Mouse (Mus musculus): Measurements from ENCODE around the gene B430306N03Rik. TPM values are rescaled to one million over a fixed set of nuclear protein-coding genes. Genes with fewer than 3 reads are reported as not detected.

Gene B430306N03Rik
- polyA plus RNA-seq, 1 experiment = 32.4 TPM

DNA sequence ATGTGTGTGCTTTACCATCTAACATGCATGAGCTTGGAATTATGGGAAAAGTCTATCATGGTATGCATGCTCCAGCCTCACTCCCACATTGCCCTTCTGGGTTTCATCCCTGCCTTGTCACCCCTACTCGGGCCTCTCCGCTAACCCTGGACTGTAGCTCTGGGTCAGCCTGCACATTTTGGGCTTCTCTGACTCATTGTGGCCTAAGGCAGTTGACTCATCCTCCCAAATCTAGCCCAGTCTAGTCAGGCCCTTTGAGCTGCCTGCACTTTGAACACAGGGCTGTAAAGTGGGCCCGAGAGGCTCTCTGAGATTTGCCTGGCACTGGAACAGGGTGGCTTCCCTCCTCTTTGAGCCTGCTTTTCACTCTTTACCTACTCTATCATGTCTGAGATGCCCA is 39.9 kb downstream of the B430306N03Rik start:
- Histone ChIP-seq H3K27ac (ENCODE audit: control insufficient read depth, insufficient read depth, low read depth, low read length, poor library complexity) (no peak overlapping the region), H3K4me3 (replicated peaks; ENCODE audit: control insufficient read depth, low read depth, low read length) (no peak overlapping the region), H3K4me1 (ENCODE audit: control insufficient read depth, insufficient read depth, low read length) (no peaks in the 10 kb centered on the region)
- WGBS = 86% methylated on average over 3 of the region's 3 CpGs
- TF ChIP-seq CTCF (IDR thresholded peaks at IDR 0.05; ENCODE audit: control insufficient read depth, insufficient read depth, low read length) = no peak
- no peak for TF ChIP-seq POLR2A (IDR thresholded peaks at IDR 0.05; ENCODE audit: borderline replicate concordance, control insufficient read depth, low read depth, low read length)

- no peaks in the 10 kb centered on the region for H3K4me1 ChIP-seq (ENCODE audit: control insufficient read depth, insufficient read depth, low read length)
- H3K4me3 ChIP-seq (replicated peaks; ENCODE audit: control insufficient read depth, low read depth, low read length) = no peak overlapping the region
- no peak for TF ChIP-seq POLR2A (IDR thresholded peaks at IDR 0.05; ENCODE audit: borderline replicate concordance, control insufficient read depth, low read depth, low read length)
- no peak for TF ChIP-seq CTCF (IDR thresholded peaks at IDR 0.05; ENCODE audit: control insufficient read depth, insufficient read depth, low read length)
- H3K27ac ChIP-seq (ENCODE audit: control insufficient read depth, insufficient read depth, low read depth, low read length, poor library complexity) = no peak overlapping the region
- WGBS = 72% methylated on average over 2 of the region's 2 CpGs
Measured at GRCm38 (mm10) chr17:48357892-48358291, 42.0 kb downstream of the B430306N03Rik start.

- Histone ChIP-seq H3K27ac (ENCODE audit: control insufficient read depth, insufficient read depth, low read depth, low read length, poor library complexity) (peak within 1 kb of the TSS; percentile 12; the same call in 1 of the 2 replicates), H3K4me3 (replicated peaks; ENCODE audit: control insufficient read depth, low read depth, low read length) (no peak within 1 kb of the TSS), H3K4me1 (ENCODE audit: control insufficient read depth, insufficient read depth, low read length) (no peaks in the 10 kb centered on the region; the same call in 1 of the 2 replicates)
- WGBS = 44% methylated on average over 7 of the region's 7 CpGs
- TF ChIP-seq CTCF (IDR thresholded peaks at IDR 0.05; ENCODE audit: control insufficient read depth, insufficient read depth, low read length) (no peak), POLR2A (IDR thresholded peaks at IDR 0.05; ENCODE audit: borderline replicate concordance, control insufficient read depth, low read depth, low read length) (no peak)
Measured at GRCm38 (mm10) chr17:48359616-48360015, 43.7 kb downstream of the B430306N03Rik start, which contains the start of gene Treml1. TSS of gene Treml1 (plus strand) at chr17:48359916.

- no peak overlapping the region for H3K4me3 ChIP-seq (replicated peaks; ENCODE audit: control insufficient read depth, low read depth, low read length)
- WGBS = 15% methylated on average over 4 of the region's 4 CpGs
Measured at GRCm38 (mm10) chr17:48360462-48360861, 44.5 kb downstream of the B430306N03Rik start.

DNA sequence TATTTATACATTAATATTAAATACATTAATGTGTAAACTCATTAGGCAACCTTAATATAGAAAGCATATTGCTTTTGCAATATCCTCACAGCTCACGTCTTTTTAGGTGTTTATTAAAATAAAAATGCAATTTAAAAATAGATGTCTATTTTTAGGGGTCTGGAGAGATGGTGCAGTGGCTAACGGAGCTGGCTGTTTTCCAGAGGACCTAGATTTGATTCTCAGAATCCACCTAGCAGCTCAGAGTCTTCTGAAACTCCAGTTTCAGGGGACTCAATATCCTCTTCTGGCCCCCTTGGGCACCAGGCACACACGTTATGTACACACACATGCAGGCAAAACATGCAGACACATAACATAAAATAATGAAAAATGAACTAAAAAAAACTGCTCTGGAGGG is 46.4 kb downstream of the B430306N03Rik start:
- TF ChIP-seq POLR2A (IDR thresholded peaks at IDR 0.05; ENCODE audit: borderline replicate concordance, control insufficient read depth, low read depth, low read length) (no peak), CTCF (IDR thresholded peaks at IDR 0.05; ENCODE audit: control insufficient read depth, insufficient read depth, low read length) (no peak)
- Histone ChIP-seq H3K4me3 (replicated peaks; ENCODE audit: control insufficient read depth, low read depth, low read length) (no peak overlapping the region), H3K4me1 (ENCODE audit: control insufficient read depth, insufficient read depth, low read length) (no peaks in the 10 kb centered on the region; the same call in 1 of the 2 replicates), H3K27ac (ENCODE audit: control insufficient read depth, insufficient read depth, low read depth, low read length, poor library complexity) (no peak overlapping the region)
- 49% methylated on average over 3 of the region's 3 CpGs for WGBS

More at GRCm38 (mm10) chr17:48360462-48360861, 44.5 kb downstream of the B430306N03Rik start:
- Histone ChIP-seq H3K27ac (ENCODE audit: control insufficient read depth, insufficient read depth, low read depth, low read length, poor library complexity) (no peak overlapping the region), H3K4me1 (ENCODE audit: control insufficient read depth, insufficient read depth, low read length) (no peaks in the 10 kb centered on the region; the same call in 1 of the 2 replicates)
- TF ChIP-seq POLR2A (IDR thresholded peaks at IDR 0.05; ENCODE audit: borderline replicate concordance, control insufficient read depth, low read depth, low read length) (no peak), CTCF (IDR thresholded peaks at IDR 0.05; ENCODE audit: control insufficient read depth, insufficient read depth, low read length) (no peak)

GRCm38 (mm10) chr17:48362966-48363365 is 47.0 kb downstream of the B430306N03Rik start:
- H3K27ac ChIP-seq (ENCODE audit: control insufficient read depth, insufficient read depth, low read depth, low read length, poor library complexity) = no peak overlapping the region
- TF ChIP-seq POLR2A (IDR thresholded peaks at IDR 0.05; ENCODE audit: borderline replicate concordance, control insufficient read depth, low read depth, low read length) = no peak
- no peak for TF ChIP-seq CTCF (IDR thresholded peaks at IDR 0.05; ENCODE audit: control insufficient read depth, insufficient read depth, low read length)
- no peaks in the 10 kb centered on the region; the same call in 1 of the 2 replicates for H3K4me1 ChIP-seq (ENCODE audit: control insufficient read depth, insufficient read depth, low read length)
- H3K4me3 ChIP-seq (replicated peaks; ENCODE audit: control insufficient read depth, low read depth, low read length) = no peak overlapping the region
- 82% methylated on average over 8 of the region's 8 CpGs for WGBS

GRCm38 (mm10) chr17:48363421-48363965 is 47.6 kb downstream of the B430306N03Rik start:
- TF ChIP-seq CTCF (IDR thresholded peaks at IDR 0.05; ENCODE audit: control insufficient read depth, insufficient read depth, low read length) (no peak), POLR2A (IDR thresholded peaks at IDR 0.05; ENCODE audit: borderline replicate concordance, control insufficient read depth, low read depth, low read length) (no peak)
- H3K4me1 ChIP-seq (ENCODE audit: control insufficient read depth, insufficient read depth, low read length) = no peaks in the 10 kb centered on the region; the same call in 1 of the 2 replicates
- H3K4me3 ChIP-seq (replicated peaks; ENCODE audit: control insufficient read depth, low read depth, low read length) = no peak overlapping the region
- no peak overlapping the region for H3K27ac ChIP-seq (ENCODE audit: control insufficient read depth, insufficient read depth, low read depth, low read length, poor library complexity)
- 57% methylated on average over 6 of the region's 6 CpGs for WGBS

- H3K4me1 ChIP-seq (ENCODE audit: control insufficient read depth, insufficient read depth, low read length) = no peaks in the 10 kb centered on the region; the same call in 1 of the 2 replicates
- TF ChIP-seq POLR2A (IDR thresholded peaks at IDR 0.05; ENCODE audit: borderline replicate concordance, control insufficient read depth, low read depth, low read length) = no peak
- TF ChIP-seq CTCF (IDR thresholded peaks at IDR 0.05; ENCODE audit: control insufficient read depth, insufficient read depth, low read length) = no peak
- H3K4me3 ChIP-seq (replicated peaks; ENCODE audit: control insufficient read depth, low read depth, low read length) = no peak overlapping the region
- WGBS = 85% methylated on average over 9 of the region's 9 CpGs
- no peak overlapping the region for H3K27ac ChIP-seq (ENCODE audit: control insufficient read depth, insufficient read depth, low read depth, low read length, poor library complexity)
Measured at GRCm38 (mm10) chr17:48365511-48366155, 49.7 kb downstream of the B430306N03Rik start.
